Mouse (Mus musculus) splenic B cell, adult 2 months (primary cell): ENCODE results near the gene Gm20388.

ENCODE experiments used
- DNase-seq: peaks from one replicate; pipeline ENCODE4 v3.0.0-alpha.2; 2011; ENCODE audit warnings: low read depth, low spot score
- H3K27me3 ChIP-seq: 2 replicates; pipeline ENCODE4 v1.6.1; 2012; ENCODE audit warnings: mild to moderate bottlenecking, low read length, moderate library complexity, mixed read lengths; ENCODE audit not compliant: control insufficient read depth, poor library complexity, insufficient read depth, severe bottlenecking
- H3K36me3 ChIP-seq: 2 replicates; pipeline ENCODE4 v1.6.1; 2012; ENCODE audit warnings: mild to moderate bottlenecking, low read length, moderate library complexity, mixed read lengths; ENCODE audit not compliant: control insufficient read depth, poor library complexity, insufficient read depth, severe bottlenecking

Gene Gm20388

GRCm38 (mm10) chr8:119901952-119902351 is 8.7 kb upstream of the Gm20388 start:
- no peak for DNase-seq
- no peaks in the 10 kb centered on the region for H3K36me3 ChIP-seq
- H3K27me3 ChIP-seq, result no peaks in the 10 kb centered on the region; the same call in 1 of the 2 replicates

GRCm38 (mm10) chr8:119904323-119904911 is 6.2 kb upstream of the Gm20388 start:
- DNase-seq, result no peak
- H3K27me3 ChIP-seq, result no peaks in the 10 kb centered on the region
- H3K36me3 ChIP-seq, result no peaks in the 10 kb centered on the region

- DNase-seq, result peak; percentile 36
- H3K36me3 ChIP-seq, result no peaks in the 10 kb centered on the region
- H3K27me3 ChIP-seq, result no peaks in the 10 kb centered on the region; the same call in 1 of the 2 replicates
Observed at GRCm38 (mm10) chr8:119909944-119910546, 596 bp upstream of the Gm20388 start, which contains the start of gene Usp10. Usp10 (plus strand) TSS chr8:119910360.

- Histone ChIP-seq H3K36me3 (no peaks in the 10 kb centered on the region), H3K27me3 (no peaks in the 10 kb centered on the region; the same call in 1 of the 2 replicates)
- no peak for DNase-seq
Observed at GRCm38 (mm10) chr8:119911258-119911962, 769 bp downstream of the Gm20388 start.

GRCm38 (mm10) chr8:119912643-119913042 is 2.0 kb downstream of the Gm20388 start:
- Histone ChIP-seq H3K27me3 (no peaks in the 10 kb centered on the region; the same call in 1 of the 2 replicates), H3K36me3 (no peaks in the 10 kb centered on the region)
- DNase-seq, result no peak

GRCm38 (mm10) chr8:119913181-119913580 is 2.5 kb downstream of the Gm20388 start:
- H3K36me3 ChIP-seq, result no peaks in the 10 kb centered on the region
- H3K27me3 ChIP-seq, result no peaks in the 10 kb centered on the region; the same call in 1 of the 2 replicates
- DNase-seq, result no peak

- no peaks in the 10 kb centered on the region; the same call in 1 of the 2 replicates for H3K27me3 ChIP-seq
- H3K36me3 ChIP-seq, result no peaks in the 10 kb centered on the region
- DNase-seq, result no peak
Observed at GRCm38 (mm10) chr8:119914161-119914560, 3.5 kb downstream of the Gm20388 start.

- H3K36me3 ChIP-seq, result no peaks in the 10 kb centered on the region
- no peak for DNase-seq
- no peaks in the 10 kb centered on the region; the same call in 1 of the 2 replicates for H3K27me3 ChIP-seq
Observed at GRCm38 (mm10) chr8:119915298-119915697, 4.7 kb downstream of the Gm20388 start.

GRCm38 (mm10) chr8:119916237-119916892 is 5.7 kb downstream of the Gm20388 start:
- DNase-seq, result no peak
- no peaks in the 10 kb centered on the region for H3K36me3 ChIP-seq
- no peaks in the 10 kb centered on the region for H3K27me3 ChIP-seq

- DNase-seq, result no peak
- no peaks in the 10 kb centered on the region for H3K27me3 ChIP-seq
- no peaks in the 10 kb centered on the region for H3K36me3 ChIP-seq
Observed at GRCm38 (mm10) chr8:119917415-119917814, 6.8 kb downstream of the Gm20388 start.

GRCm38 (mm10) chr8:119918155-119918567 is 7.5 kb downstream of the Gm20388 start:
- Histone ChIP-seq H3K27me3 (no peaks in the 10 kb centered on the region), H3K36me3 (no peaks in the 10 kb centered on the region)
- DNase-seq, result no peak

- Histone ChIP-seq H3K36me3 (no peaks in the 10 kb centered on the region), H3K27me3 (no peaks in the 10 kb centered on the region)
- DNase-seq, result no peak
Observed at GRCm38 (mm10) chr8:119923259-119923658, 12.6 kb downstream of the Gm20388 start.

GRCm38 (mm10) chr8:119925428-119925827 is 14.8 kb downstream of the Gm20388 start:
- DNase-seq, result no peak
- Histone ChIP-seq H3K27me3 (no peaks in the 10 kb centered on the region), H3K36me3 (no peaks in the 10 kb centered on the region)

GRCm38 (mm10) chr8:119926474-119926873 is 15.8 kb downstream of the Gm20388 start:
- Histone ChIP-seq H3K27me3 (no peaks in the 10 kb centered on the region), H3K36me3 (no peaks in the 10 kb centered on the region)
- peak; percentile 82 for DNase-seq
